Mouse (Mus musculus): ENCODE results near the gene Camk1d.

DNA sequence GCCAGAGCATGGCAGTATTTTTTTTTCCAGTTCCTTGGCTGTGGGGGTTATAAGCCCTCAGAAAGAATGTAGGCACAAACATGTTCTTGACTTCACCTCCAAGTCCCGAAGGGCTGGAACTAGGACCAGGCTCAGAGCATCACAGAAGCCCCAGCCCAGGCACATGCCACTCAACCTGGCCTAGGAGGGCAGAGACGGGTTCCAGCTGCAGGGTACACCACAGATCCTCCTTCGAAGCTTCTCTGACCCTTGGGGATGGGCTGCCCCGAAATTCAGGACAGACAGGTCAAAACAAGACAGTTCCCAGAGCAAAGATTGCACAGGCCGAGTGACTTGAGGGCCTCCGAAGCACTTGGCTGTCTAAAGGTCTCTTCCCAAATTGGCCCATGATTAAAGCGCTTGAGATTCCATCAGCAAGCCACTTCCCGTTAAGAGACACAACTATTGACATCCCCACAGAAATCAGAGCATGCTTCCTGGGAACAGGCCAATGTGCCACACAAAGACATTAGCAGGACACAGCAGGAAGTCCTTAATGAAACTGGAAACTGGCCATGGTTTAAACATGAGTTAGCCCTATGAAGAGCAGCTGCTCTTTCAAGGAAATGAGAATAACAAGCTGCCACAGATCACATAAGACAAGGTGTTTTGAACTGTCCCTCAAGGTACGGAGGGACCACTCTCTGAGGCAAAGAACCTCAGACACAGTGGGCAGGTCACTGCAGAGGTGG, 136.8 kb downstream of the Camk1d start:
- TF ChIP-seq CTCF (IDR thresholded peaks at IDR 0.05; ENCODE audit: control insufficient read depth, insufficient read depth, insufficient read length): no peak
- no peak for TF ChIP-seq FOSL1 (IDR thresholded peaks at IDR 0.05; ENCODE audit: insufficient read depth, low read length, poor library complexity, severe bottlenecking)
